In the genomic region with DNA sequence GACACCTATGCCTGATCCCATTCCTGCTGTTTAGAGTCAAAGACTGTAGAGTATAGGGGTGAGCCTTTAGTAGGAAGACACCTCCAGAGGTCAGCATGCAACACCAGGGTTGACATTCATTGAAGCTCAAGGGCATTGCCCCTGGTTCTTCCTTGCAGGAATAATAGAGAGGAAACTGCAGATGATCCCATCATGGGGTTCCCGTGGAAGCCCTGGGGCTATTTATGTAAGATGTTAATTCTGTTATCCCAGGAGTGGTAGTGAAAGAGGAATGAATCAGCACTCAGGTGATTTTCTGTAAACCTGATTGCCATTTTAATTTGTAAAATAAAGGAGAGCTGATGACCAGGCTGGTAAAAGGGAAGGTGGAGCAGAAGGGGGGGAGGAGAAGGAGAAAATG, we compare ENCODE assay signal across 16 mouse cellular contexts. TPM values are rescaled to one million over a fixed set of nuclear protein-coding genes. Genes with fewer than 3 reads are reported as not detected.
DNase-seq lines count a peak whose midpoint lies in the region.
"Not testable (repeated sequence)": the region's sequence is repeated elsewhere in the genome, so short reads cannot be mapped to it uniquely, and the experiment has no call there.
"Had no signal": no experiment of that assay in that cellular context is flagged by ENCODE, and none has a peak within 500 bp of the region (broad histone marks: within the 10 kb centered on the region; RNA-seq: fewer than 3 reads in every experiment).

No protein-coding gene starts in this region.

- peak; percentile 66 for DNase-seq in ES-CJ7 (ENCODE audit: low read depth, low spot score)
- DNase-seq in ES-E14 (ENCODE audit: low read depth, low spot score): peak; percentile 24
- peak; percentile 88 for DNase-seq in R1 (ENCODE audit: low read depth, low spot score)
- DNase-seq in ZHBTc4 (ENCODE audit: low read depth, low spot score): peak; percentile 78
- peak; percentile 3 for DNase-seq in adrenal gland, postnatal 14 days
- DNase-seq in heart, adult 11 months: peak; percentile 45

- H3K4me1 ChIP-seq in ES-E14 (ENCODE audit: control insufficient read depth in 2 of 2, insufficient read depth in 2 of 2, low read length in 2 of 2, poor library complexity in 1 of 2): not testable (repeated sequence)

- H3K27ac ChIP-seq in ES-E14 (ENCODE audit: insufficient read depth, low read depth, low read length, poor library complexity, severe bottlenecking): not testable (repeated sequence)

- not testable (repeated sequence) for H3K4me3 ChIP-seq in ES-E14 (ENCODE audit: insufficient read depth in 1 of 2, low read depth in 1 of 2, low read length in 2 of 2, poor library complexity in 1 of 2, severe bottlenecking in 1 of 2)

- H3K36me3 ChIP-seq in ES-E14 (ENCODE audit: control insufficient read depth, insufficient read depth, low read length, poor library complexity, severe bottlenecking): not testable (repeated sequence)

- H3K9me3 ChIP-seq in ES-E14 (ENCODE audit: control insufficient read depth, insufficient read depth, low read depth, low read length): not testable (repeated sequence)

- H3K9ac ChIP-seq in ES-E14 (ENCODE audit: insufficient read depth, low read depth, low read length, poor library complexity, severe bottlenecking): not testable (repeated sequence)

- in situ Hi-C loops in ES-E14 (cut with MboI; ENCODE audit: low sequenced_read_pairs in 2 of 2, unreplicated experiment in 2 of 2): not testable (repeated sequence)

RNA-seq across cellular contexts. Expression of gene 1700049E17Rik2, which starts 13.3 kb away (rescaled TPM):
- total RNA-seq in ES-E14 (2012; rRNA removed): not detected in 2 replicates
- total RNA-seq in adrenal gland, postnatal 14 days (2021): not detected in 2 replicates
- total RNA-seq: adrenal gland, adult 18-20 months; adrenal gland, adult 2 months; adrenal gland, adult 8-10 months; adrenal gland, postnatal 10 days; adrenal gland, postnatal 25 days; adrenal gland, postnatal 36 days; adrenal gland, postnatal 4 days; CH12.LX; MEL had no signal

RNA-seq across cellular contexts. Expression of gene Gm7970, which starts 31.0 kb away (rescaled TPM):
- total RNA-seq in ES-E14 (2012; rRNA removed): not detected in 2 replicates
- total RNA-seq in adrenal gland, postnatal 14 days (2021): not detected in 2 replicates
- total RNA-seq: adrenal gland, adult 18-20 months; adrenal gland, adult 2 months; adrenal gland, adult 8-10 months; adrenal gland, postnatal 10 days; adrenal gland, postnatal 25 days; adrenal gland, postnatal 36 days; adrenal gland, postnatal 4 days; CH12.LX; G1E; MEL had no signal

RNA-seq across cellular contexts. Expression of gene Gm3072, which starts 38.1 kb away (rescaled TPM):
- total RNA-seq in ES-E14 (2012; rRNA removed): not detected in 2 replicates
- not detected in 2 replicates for total RNA-seq in adrenal gland, postnatal 14 days (2021)
- total RNA-seq: adrenal gland, adult 18-20 months; adrenal gland, adult 2 months; adrenal gland, adult 8-10 months; adrenal gland, postnatal 10 days; adrenal gland, postnatal 25 days; adrenal gland, postnatal 36 days; adrenal gland, postnatal 4 days; CH12.LX; G1E; MEL had no signal

RNA-seq across cellular contexts. Expression of gene Gm3676, which starts 59.9 kb away (rescaled TPM):
- not detected in 2 replicates for total RNA-seq in ES-E14 (2012; rRNA removed)
- total RNA-seq in adrenal gland, postnatal 14 days (2021): not detected in 2 replicates
- total RNA-seq: adrenal gland, adult 18-20 months; adrenal gland, adult 2 months; adrenal gland, adult 8-10 months; adrenal gland, postnatal 10 days; adrenal gland, postnatal 25 days; adrenal gland, postnatal 36 days; adrenal gland, postnatal 4 days; CH12.LX; G1E; MEL had no signal

Comparison
In these comparisons a context has a peak if more than half of its experiments do, and no peak if none do; other contexts are left out.
1. DNase-seq: peak in every context shown above with its lines; median percentile 88 in R1; 78 in ZHBTc4; 66 in ES-CJ7; 45 in heart, adult 11 months; 24 in ES-E14; 3 in adrenal gland, postnatal 14 days.